Mouse (Mus musculus): Measurements from ENCODE around the gene Dhx15. TPM values are rescaled to one million over a fixed set of nuclear protein-coding genes. Genes with fewer than 3 reads are reported as not detected.
"Not testable (repeated sequence)": the region's sequence is repeated elsewhere in the genome, so short reads cannot be mapped to it uniquely, and the experiment has no call there.

Dhx15 gene
- polyA plus RNA-seq (2015; fragmentation: Nextera tagmentation; extraction: Ambion mirVana) = 85.1 and 90.3 TPM in 2 replicates

DNA sequence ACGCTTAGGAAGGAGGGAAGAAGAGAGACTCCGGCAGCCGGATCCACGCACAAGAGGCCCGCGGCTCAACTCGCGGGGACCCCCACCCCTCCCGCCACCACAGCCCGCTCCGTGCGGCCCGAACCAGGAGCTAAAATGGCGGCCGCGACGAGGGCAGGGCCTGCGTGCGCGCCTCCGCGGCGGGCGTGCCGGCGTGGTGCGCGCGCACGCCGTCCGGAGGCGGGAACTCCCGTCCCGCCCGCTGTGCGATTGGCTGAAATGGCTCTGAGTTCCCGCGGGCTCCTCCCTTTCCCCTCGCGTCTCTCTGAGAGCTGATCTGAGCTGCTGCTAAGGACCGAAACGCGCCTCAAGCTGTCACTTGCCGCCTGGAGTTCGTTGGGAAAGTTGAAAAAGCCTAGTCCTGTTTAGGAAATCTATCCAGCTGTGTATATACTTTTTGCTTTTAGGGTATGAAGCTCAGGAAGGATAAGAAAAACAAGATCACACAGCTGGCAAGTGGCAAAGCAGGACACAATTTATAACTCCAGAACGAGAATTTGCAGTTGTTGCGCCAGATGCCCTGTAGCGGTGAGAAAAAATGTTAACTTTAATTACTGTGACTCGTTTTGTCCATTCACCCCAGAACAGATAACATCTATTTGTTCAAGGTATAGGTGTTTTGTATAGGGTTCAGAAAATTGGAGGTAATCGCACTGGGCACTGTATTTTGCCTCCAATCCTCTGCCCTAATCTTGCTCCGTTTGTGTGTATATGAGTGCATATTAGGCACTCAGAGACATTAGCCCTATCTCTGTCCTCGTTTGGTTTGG lies at the start of gene Dhx15:
Gene Dhx15, minus strand, starts transcription at position 144 of the 809 bp plus-strand sequence.
- peak within 1 kb of the TSS; percentile 99 for H3K4me3 ChIP-seq
- no peaks in the 10 kb centered on the region for H3K27me3 ChIP-seq (replicated peaks)
- H3K4me2 ChIP-seq = peak within 1 kb of the TSS; percentile 88
- H3K9ac ChIP-seq = peak within 1 kb of the TSS; percentile 100
- H3K36me3 ChIP-seq = no peaks in the 10 kb centered on the region
- H3K9me3 ChIP-seq = no peaks in the 10 kb centered on the region
- H3K27ac ChIP-seq (replicated peaks) = peak within 1 kb of the TSS; percentile 94
- 2% methylated on average over 53 of the region's 53 CpGs for WGBS
- ATAC-seq (ENCODE audit: extremely low read depth, insufficient number of reproducible peaks, low FRiP score, low TSS enrichment) = peak; percentile 96
- peaks cover 41% of the 10 kb centered on the region for H3K4me1 ChIP-seq

DNA sequence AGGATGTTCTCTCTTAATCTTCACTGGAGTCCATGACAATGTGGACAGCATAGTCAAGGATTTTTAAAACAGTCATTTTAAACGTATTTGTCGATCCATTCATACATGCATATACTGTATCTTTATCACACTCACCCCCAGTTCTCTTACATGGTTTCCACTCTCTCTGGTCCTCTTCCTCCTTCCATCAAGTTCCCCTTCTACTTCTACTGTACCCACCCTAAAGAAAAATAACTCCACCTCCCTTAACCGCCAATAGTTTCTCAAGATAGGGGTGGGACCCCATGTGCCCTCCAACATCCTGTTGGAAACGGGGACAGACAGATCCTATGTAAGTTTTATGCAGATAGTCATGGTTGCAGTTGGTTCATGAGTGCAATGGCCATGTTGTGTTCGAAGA lies 48.6 kb upstream of the Dhx15 start:
- H3K4me2 ChIP-seq = no peak overlapping the region
- WGBS = 80% methylated on average over 5 of the region's 5 CpGs
- no peak overlapping the region for H3K27ac ChIP-seq (replicated peaks)
- no peak overlapping the region for H3K9ac ChIP-seq
- no peaks in the 10 kb centered on the region for H3K36me3 ChIP-seq
- H3K4me3 ChIP-seq = no peak overlapping the region
- H3K4me1 ChIP-seq = peaks cover 14% of the 10 kb centered on the region
- peaks cover 5% of the 10 kb centered on the region; the same call in 1 of the 2 replicates for H3K9me3 ChIP-seq
- no peaks in the 10 kb centered on the region for H3K27me3 ChIP-seq (replicated peaks)
- no peak for ATAC-seq (ENCODE audit: extremely low read depth, insufficient number of reproducible peaks, low FRiP score, low TSS enrichment)

DNA sequence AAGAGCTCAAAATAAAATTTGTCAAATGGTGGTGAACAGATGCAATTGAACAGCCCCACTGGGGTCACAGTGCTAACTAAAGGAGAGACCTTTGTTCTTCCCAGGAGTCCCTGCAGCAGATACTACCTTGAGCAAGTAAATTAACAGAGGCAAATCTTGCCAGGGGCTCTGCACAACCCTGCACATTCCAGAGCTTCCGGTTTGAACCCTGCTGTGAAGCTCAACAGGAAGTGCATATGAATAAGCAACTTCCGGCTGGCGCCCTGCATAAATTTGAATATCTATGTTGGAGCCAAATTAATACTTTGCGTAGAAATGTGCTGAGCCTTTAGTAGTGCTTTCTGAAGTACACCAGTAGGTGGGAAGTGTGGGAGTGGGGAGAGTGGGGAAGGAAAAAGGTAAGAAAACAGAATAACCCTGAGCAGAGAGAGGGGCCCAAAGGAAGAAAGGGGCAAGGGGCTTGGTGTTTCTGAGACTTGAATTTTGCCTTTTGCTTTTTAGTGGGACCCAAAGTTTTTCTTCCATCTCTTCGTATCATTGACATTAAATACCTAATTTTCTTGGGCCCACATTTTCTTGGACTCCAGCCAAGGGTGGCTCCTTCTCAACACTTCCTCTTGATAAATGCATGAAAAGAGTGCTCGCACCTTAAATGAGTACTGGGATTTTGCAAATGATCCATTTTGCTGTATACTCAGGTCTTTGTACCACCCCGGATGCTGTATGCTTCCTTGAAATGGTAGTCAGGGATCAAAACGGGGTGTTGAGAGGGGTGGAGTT lies 47.8 kb upstream of the Dhx15 start:
- Histone ChIP-seq H3K4me2 (no peak overlapping the region), H3K4me3 (no peak overlapping the region), H3K27ac (replicated peaks) (no peak overlapping the region), H3K9me3 (peaks cover 5% of the 10 kb centered on the region; the same call in 1 of the 2 replicates), H3K9ac (no peak overlapping the region), H3K36me3 (no peaks in the 10 kb centered on the region), H3K27me3 (replicated peaks) (no peaks in the 10 kb centered on the region), H3K4me1 (peaks cover 14% of the 10 kb centered on the region)
- 63% methylated on average over 8 of the region's 8 CpGs for WGBS
- no peak for ATAC-seq (ENCODE audit: extremely low read depth, insufficient number of reproducible peaks, low FRiP score, low TSS enrichment)

DNA sequence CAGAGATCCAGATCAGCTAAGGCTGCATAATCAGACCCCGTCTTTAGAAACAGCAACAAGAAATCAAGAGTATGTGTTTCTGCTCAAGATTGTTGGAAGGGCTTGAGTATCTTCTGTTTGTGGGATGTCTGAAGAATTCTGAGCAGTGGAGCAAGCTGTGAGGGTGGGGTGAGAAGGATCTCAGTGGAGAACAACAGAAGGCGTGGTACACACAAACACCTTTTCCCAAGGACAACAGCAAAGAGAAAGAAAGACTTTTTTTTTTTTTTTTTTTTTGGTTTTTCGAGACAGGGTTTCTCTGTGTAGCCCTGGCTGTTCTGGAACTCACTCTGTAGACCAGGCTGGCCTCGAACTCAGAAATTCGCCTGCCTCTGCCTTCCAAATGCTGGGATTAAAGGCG lies 46.3 kb upstream of the Dhx15 start:
- H3K9me3 ChIP-seq; H3K4me2 ChIP-seq; H3K27me3 ChIP-seq (replicated peaks); H3K27ac ChIP-seq (replicated peaks); ATAC-seq (ENCODE audit: extremely low read depth, insufficient number of reproducible peaks, low FRiP score, low TSS enrichment); H3K9ac ChIP-seq; H3K4me3 ChIP-seq; H3K36me3 ChIP-seq: not testable (repeated sequence)
- H3K4me1 ChIP-seq = peaks cover 14% of the 10 kb centered on the region
- 76% methylated on average over 6 of the region's 6 CpGs for WGBS

DNA sequence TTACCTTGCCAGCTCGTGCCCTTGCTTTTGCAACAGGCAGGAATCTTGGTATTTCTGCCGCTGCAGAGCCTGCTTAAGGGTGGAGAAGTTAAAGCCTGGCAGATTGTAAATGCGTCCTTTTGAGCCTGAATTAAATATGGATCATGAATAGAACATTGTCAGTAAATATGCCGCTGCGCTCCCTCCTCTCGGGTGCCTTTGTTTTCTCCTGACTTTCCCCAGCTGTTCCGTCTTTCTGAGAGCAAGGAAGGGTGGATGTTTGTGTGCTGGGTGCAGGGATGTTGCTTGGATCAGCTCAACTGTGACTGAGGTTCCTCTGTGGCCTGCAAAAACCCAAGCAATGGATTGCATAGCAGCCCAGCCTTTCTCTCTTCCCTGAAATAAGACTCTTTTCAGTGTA lies 44.3 kb upstream of the Dhx15 start:
- H3K4me2 ChIP-seq = no peak overlapping the region
- no peak overlapping the region for H3K9ac ChIP-seq
- H3K9me3 ChIP-seq = peaks cover 9% of the 10 kb centered on the region; the same call in 1 of the 2 replicates
- peaks cover 14% of the 10 kb centered on the region for H3K4me1 ChIP-seq
- no peaks in the 10 kb centered on the region for H3K36me3 ChIP-seq
- no peak overlapping the region for H3K27ac ChIP-seq (replicated peaks)
- ATAC-seq (ENCODE audit: extremely low read depth, insufficient number of reproducible peaks, low FRiP score, low TSS enrichment) = no peak
- H3K4me3 ChIP-seq = no peak overlapping the region
- 70% methylated on average over 7 of the region's 7 CpGs for WGBS
- H3K27me3 ChIP-seq (replicated peaks) = no peaks in the 10 kb centered on the region

DNA sequence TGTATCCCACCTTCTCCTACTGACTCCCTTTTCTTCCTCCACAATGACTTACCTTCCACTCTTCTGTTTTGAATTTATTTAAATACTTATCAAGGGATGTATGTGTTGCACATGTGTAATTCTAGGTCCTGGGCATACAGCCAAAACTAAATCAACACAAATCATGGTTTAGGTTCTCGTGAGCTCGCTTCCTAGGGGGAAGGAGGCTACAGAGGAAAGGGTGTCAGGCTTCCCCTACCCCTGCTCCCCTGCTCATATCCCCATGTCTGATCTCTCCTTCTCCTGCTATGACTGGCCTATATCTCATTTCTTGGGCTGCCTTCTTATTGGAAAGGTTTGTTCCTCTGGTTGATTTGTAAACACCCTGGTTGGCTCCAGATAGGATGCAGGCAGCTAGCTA lies 43.6 kb upstream of the Dhx15 start:
- no peak for ATAC-seq (ENCODE audit: extremely low read depth, insufficient number of reproducible peaks, low FRiP score, low TSS enrichment)
- Histone ChIP-seq H3K4me1 (peaks cover 14% of the 10 kb centered on the region), H3K9me3 (peaks cover 9% of the 10 kb centered on the region; the same call in 1 of the 2 replicates), H3K36me3 (no peaks in the 10 kb centered on the region), H3K27ac (replicated peaks) (no peak overlapping the region), H3K4me3 (no peak overlapping the region), H3K27me3 (replicated peaks) (no peaks in the 10 kb centered on the region), H3K4me2 (no peak overlapping the region), H3K9ac (no peak overlapping the region)
- 21% methylated on average over 2 of the region's 2 CpGs for WGBS

DNA sequence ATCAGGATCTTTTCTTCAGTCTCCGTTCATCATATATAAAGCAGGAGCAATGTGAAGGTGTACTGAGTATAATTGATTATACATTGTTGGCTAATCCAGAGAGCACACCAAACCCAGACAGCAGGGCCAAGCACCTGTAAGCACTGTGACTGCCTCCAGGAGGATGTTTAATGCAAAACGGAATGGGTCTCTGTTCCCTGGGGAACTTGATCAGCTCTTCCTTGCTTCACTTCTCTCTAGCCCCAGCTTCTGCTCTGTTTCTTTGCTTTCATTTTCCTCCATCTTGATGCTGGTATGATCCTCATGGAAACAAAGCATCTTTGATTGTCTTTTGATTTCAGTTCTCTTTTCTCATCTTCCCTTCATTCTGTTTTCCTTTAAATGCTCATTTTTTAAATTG lies 42.3 kb upstream of the Dhx15 start:
- no peaks in the 10 kb centered on the region for H3K27me3 ChIP-seq (replicated peaks)
- no peaks in the 10 kb centered on the region for H3K36me3 ChIP-seq
- no peak overlapping the region for H3K27ac ChIP-seq (replicated peaks)
- H3K4me3 ChIP-seq = no peak overlapping the region
- no peak for ATAC-seq (ENCODE audit: extremely low read depth, insufficient number of reproducible peaks, low FRiP score, low TSS enrichment)
- peaks cover 9% of the 10 kb centered on the region; the same call in 1 of the 2 replicates for H3K9me3 ChIP-seq
- no peak overlapping the region for H3K9ac ChIP-seq
- H3K4me2 ChIP-seq = no peak overlapping the region
- H3K4me1 ChIP-seq = peaks cover 6% of the 10 kb centered on the region; the same call in 1 of the 2 replicates
- WGBS = 68% methylated on average over 2 of the region's 2 CpGs

DNA sequence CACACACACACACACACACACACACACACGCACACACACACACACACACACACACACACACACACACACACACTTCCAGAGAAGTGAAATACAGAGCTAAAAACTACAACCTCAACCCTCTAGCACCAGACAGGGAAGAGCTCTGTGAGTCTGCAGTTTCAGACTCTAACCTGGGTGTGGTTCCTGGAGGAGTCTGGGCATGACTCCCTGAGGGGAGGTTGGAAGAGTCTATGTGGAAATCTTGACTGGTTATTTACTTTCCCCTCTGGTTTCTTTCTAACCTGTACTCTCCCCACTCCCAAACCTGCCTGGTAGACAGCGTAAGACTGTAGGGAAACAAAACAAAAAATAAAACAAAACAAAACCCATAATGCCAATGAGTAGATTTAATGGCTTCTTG lies 41.9 kb upstream of the Dhx15 start:
- peaks cover 6% of the 10 kb centered on the region; the same call in 1 of the 2 replicates for H3K4me1 ChIP-seq
- H3K9me3 ChIP-seq = peaks cover 9% of the 10 kb centered on the region; the same call in 1 of the 2 replicates
- no peak overlapping the region for H3K4me3 ChIP-seq
- no peak overlapping the region for H3K27ac ChIP-seq (replicated peaks)
- H3K27me3 ChIP-seq (replicated peaks) = no peaks in the 10 kb centered on the region
- no peak overlapping the region for H3K9ac ChIP-seq
- 63% methylated on average over 2 of the region's 2 CpGs for WGBS
- no peak overlapping the region for H3K4me2 ChIP-seq
- ATAC-seq (ENCODE audit: extremely low read depth, insufficient number of reproducible peaks, low FRiP score, low TSS enrichment) = no peak
- H3K36me3 ChIP-seq = no peaks in the 10 kb centered on the region

DNA sequence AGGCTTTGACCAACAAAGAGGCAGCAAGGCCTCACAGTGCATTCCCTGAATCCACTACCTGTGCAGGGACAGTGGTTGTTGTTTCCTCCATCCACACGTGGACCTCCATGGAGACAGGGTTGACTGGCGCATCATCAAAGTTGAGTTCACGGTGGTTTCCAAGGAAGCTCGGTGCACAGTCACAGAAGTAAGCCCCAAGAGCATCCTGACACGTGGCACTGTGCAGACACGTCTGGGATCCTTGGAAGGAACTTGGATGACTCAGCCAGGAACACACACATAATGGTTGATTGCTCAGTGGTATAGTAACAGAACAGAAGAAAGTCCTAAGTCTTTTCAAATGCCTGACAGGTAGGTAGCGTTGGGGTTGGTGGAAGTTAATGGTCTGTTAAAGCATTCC lies 40.2 kb upstream of the Dhx15 start:
- no peak overlapping the region for H3K27ac ChIP-seq (replicated peaks)
- H3K4me3 ChIP-seq = no peak overlapping the region
- H3K36me3 ChIP-seq = no peaks in the 10 kb centered on the region
- no peak overlapping the region for H3K9ac ChIP-seq
- peaks cover 9% of the 10 kb centered on the region; the same call in 1 of the 2 replicates for H3K9me3 ChIP-seq
- 82% methylated on average over 7 of the region's 7 CpGs for WGBS
- no peak overlapping the region for H3K4me2 ChIP-seq
- ATAC-seq (ENCODE audit: extremely low read depth, insufficient number of reproducible peaks, low FRiP score, low TSS enrichment) = no peak
- H3K4me1 ChIP-seq = peaks cover 6% of the 10 kb centered on the region; the same call in 1 of the 2 replicates
- no peaks in the 10 kb centered on the region for H3K27me3 ChIP-seq (replicated peaks)

DNA sequence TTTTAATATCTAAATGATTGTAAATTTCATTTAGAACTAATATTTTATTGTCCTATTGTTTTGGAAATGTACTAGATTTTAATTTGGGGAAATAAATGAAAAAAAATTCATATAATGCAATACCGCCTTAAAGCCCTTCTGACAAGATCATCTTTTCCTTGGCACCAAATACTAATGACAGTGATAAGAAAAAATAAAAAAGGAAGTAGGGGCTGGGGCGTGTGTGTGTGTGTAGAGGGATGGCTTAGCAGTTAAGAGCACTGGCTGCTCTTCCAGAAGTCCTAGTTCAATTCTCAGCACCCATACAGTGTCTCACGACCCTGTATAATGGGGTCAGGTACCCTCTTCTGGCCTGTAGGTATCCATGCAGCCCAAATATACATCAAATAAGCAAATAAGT lies 36.4 kb upstream of the Dhx15 start:
- H3K27ac ChIP-seq (replicated peaks) = no peak overlapping the region
- H3K4me3 ChIP-seq = no peak overlapping the region
- no peaks in the 10 kb centered on the region for H3K36me3 ChIP-seq
- peaks cover 1% of the 10 kb centered on the region; the same call in 1 of the 2 replicates for H3K9me3 ChIP-seq
- H3K9ac ChIP-seq = no peak overlapping the region
- no peaks in the 10 kb centered on the region for H3K27me3 ChIP-seq (replicated peaks)
- no peak for ATAC-seq (ENCODE audit: extremely low read depth, insufficient number of reproducible peaks, low FRiP score, low TSS enrichment)
- 62% methylated on average over 3 of the region's 3 CpGs for WGBS
- no peaks in the 10 kb centered on the region for H3K4me1 ChIP-seq
- H3K4me2 ChIP-seq = no peak overlapping the region

DNA sequence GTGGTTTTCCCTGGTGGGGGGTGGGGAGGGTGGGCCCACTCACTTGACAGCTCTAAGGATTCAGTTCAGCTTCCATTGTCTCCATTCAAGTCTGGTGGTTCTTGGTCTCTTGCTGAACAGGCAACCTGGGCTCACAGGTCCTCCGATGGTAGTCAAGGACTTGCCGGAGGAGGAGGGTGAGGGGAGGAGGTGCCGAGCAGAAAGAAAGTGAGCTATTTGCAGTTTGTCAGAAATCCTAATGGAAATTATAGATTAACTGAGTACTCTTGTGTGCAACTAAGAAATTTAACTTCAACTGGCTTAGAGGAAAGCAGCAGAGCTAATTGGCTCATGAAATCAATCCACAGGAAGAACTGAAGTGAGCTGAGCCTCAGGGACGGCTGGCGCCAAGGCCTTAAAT lies 31.3 kb upstream of the Dhx15 start:
- ATAC-seq (ENCODE audit: extremely low read depth, insufficient number of reproducible peaks, low FRiP score, low TSS enrichment) = no peak
- Histone ChIP-seq H3K36me3 (no peaks in the 10 kb centered on the region), H3K4me1 (peaks cover 36% of the 10 kb centered on the region), H3K27ac (replicated peaks) (no peak overlapping the region), H3K27me3 (replicated peaks) (no peaks in the 10 kb centered on the region), H3K4me3 (no peak overlapping the region), H3K9me3 (no peaks in the 10 kb centered on the region), H3K4me2 (no peak overlapping the region), H3K9ac (no peak overlapping the region)
- 85% methylated on average over 5 of the region's 5 CpGs for WGBS

Data from heart, embryonic 13.5 days (tissue).